In the genomic region with DNA sequence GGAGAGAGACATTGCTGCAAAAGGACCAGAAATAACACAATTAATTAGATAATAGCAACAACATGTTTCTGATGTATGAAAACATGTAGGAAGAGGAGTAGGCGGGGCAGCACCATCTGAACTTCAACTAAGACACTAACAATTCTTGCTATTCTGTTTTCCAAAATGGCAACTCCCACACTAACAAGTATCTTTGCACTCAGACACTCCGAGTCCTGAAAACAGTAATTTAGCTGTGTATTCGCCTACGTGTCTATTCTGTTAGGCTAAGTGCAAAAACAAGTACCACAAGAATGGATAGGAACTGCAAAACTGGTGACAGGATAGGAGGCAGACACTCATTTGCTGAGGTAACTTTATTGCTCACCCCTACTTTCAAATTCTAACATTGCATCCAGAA, we compare ENCODE assay signal across 25 mouse cellular contexts.
"Had no signal": no experiment of that assay in that cellular context is flagged by ENCODE, and none has a peak within 500 bp of the region (broad histone marks: within the 10 kb centered on the region; RNA-seq: fewer than 3 reads in every experiment).

No protein-coding gene starts in this region.

- H3K9me3 ChIP-seq: heart, embryonic 10.5 days; hindbrain, embryonic 10.5 days; hindbrain, embryonic 12.5 days; intestine, embryonic 15.5 days; limb, embryonic 13.5 days; limb, embryonic 15.5 days; liver, embryonic 12.5 days had no signal

- H3K27me3 ChIP-seq: heart, embryonic 12.5 days; hindbrain, embryonic 12.5 days; intestine, embryonic 15.5 days; limb, embryonic 13.5 days; limb, embryonic 15.5 days; liver, embryonic 12.5 days had no signal

- H3K4me1 ChIP-seq: heart, embryonic 10.5 days; heart, embryonic 12.5 days; hindbrain, embryonic 10.5 days; hindbrain, embryonic 12.5 days; intestine, embryonic 15.5 days; limb, embryonic 13.5 days; limb, embryonic 15.5 days; liver, embryonic 12.5 days had no signal

- H3K4me2 ChIP-seq: heart, embryonic 12.5 days; hindbrain, embryonic 12.5 days; hindbrain, embryonic 14.5 days; intestine, embryonic 15.5 days; limb, embryonic 13.5 days; limb, embryonic 15.5 days; liver, embryonic 12.5 days had no signal

- H3K27ac ChIP-seq: gastrocnemius, adult 2 months; heart, embryonic 10.5 days; hindbrain, embryonic 10.5 days; hindbrain, embryonic 12.5 days; hindbrain, embryonic 14.5 days; intestine, embryonic 15.5 days; layer of hippocampus, adult 2 months; limb, embryonic 13.5 days; limb, embryonic 15.5 days; liver, embryonic 12.5 days had no signal

- DNase-seq: gastrocnemius, adult 2 months; gastrocnemius, postnatal 10 days; gastrocnemius, postnatal 25 days; heart, adult 18-20 months; heart, postnatal 10 days; heart, postnatal 4 days; kidney, adult 18-20 months; kidney, adult 8-10 months; kidney, postnatal 10 days; kidney, postnatal 25 days; kidney, postnatal 4 days; left cerebral cortex, postnatal 4 days had no signal

- H3K9ac ChIP-seq: heart, embryonic 12.5 days; hindbrain, embryonic 12.5 days; hindbrain, embryonic 14.5 days; intestine, embryonic 15.5 days; limb, embryonic 13.5 days; limb, embryonic 15.5 days; liver, embryonic 12.5 days had no signal

- H3K4me3 ChIP-seq: gastrocnemius, adult 2 months; heart, embryonic 10.5 days; heart, embryonic 12.5 days; hindbrain, embryonic 10.5 days; hindbrain, embryonic 12.5 days; intestine, embryonic 15.5 days; layer of hippocampus, adult 2 months; limb, embryonic 13.5 days; limb, embryonic 15.5 days; liver, embryonic 12.5 days had no signal

- H3K36me3 ChIP-seq: heart, embryonic 10.5 days; heart, embryonic 12.5 days; hindbrain, embryonic 10.5 days; hindbrain, embryonic 12.5 days; intestine, embryonic 15.5 days; limb, embryonic 13.5 days; limb, embryonic 15.5 days; liver, embryonic 12.5 days had no signal

- ATAC-seq: hindbrain, embryonic 16.5 days; inflammation-experienced regulatory T-cells, adult 6 months; intestine, embryonic 15.5 days; intestine, postnatal 0 days; liver, embryonic 12.5 days had no signal
